Mouse (Mus musculus): Measurements from ENCODE around the gene Dydc2. TPM values are rescaled to one million over a fixed set of nuclear protein-coding genes. Genes with fewer than 3 reads are reported as not detected.
A peak's percentile ranks its signal among the peaks of the same experiment; 100 is the strongest.
"Not testable (repeated sequence)": the region's sequence is repeated elsewhere in the genome, so short reads cannot be mapped to it uniquely, and the experiment has no call there.

Gene Dydc2
- polyA plus RNA-seq, 1 experiment from 2014 or later, result 0.70 TPM

GRCm38 (mm10) chr14:41065168-41065567 lies 3.8 kb downstream of the Dydc2 start:
- WGBS, result 14% methylated on average over 1 of the region's 2 CpGs
- no peak overlapping the region for H3K27ac ChIP-seq (ENCODE audit: low read length)
- peak; percentile 59; the same call in 1 of the 2 replicates for ATAC-seq (ENCODE audit: low read depth)

GRCm38 (mm10) chr14:41053190-41053589 lies 15.8 kb downstream of the Dydc2 start:
- H3K4me3 ChIP-seq (ENCODE audit: low read length); H3K27me3 ChIP-seq (ENCODE audit: control insufficient read depth, insufficient read depth, low read depth, low read length); H3K9me3 ChIP-seq (ENCODE audit: control insufficient read depth, low read length); H3K4me2 ChIP-seq (ENCODE audit: low read depth, low read length); H3K4me1 ChIP-seq (replicated peaks; ENCODE audit: control insufficient read depth, insufficient read depth, low read length); H3K36me3 ChIP-seq (ENCODE audit: control insufficient read depth, insufficient read depth, low read length); H3K9ac ChIP-seq (ENCODE audit: low read length); ATAC-seq (ENCODE audit: low read depth); H3K27ac ChIP-seq (ENCODE audit: low read length): not testable (repeated sequence)
- 73% methylated on average over 3 of the region's 4 CpGs for WGBS

More at GRCm38 (mm10) chr14:41065168-41065567, 3.8 kb downstream of the Dydc2 start:
- Histone ChIP-seq H3K4me3 (ENCODE audit: low read length) (no peak overlapping the region), H3K4me2 (ENCODE audit: low read depth, low read length) (no peak overlapping the region), H3K9ac (ENCODE audit: low read length) (no peak overlapping the region), H3K9me3 (ENCODE audit: control insufficient read depth, low read length) (no peaks in the 10 kb centered on the region), H3K27me3 (ENCODE audit: control insufficient read depth, insufficient read depth, low read depth, low read length) (no peaks in the 10 kb centered on the region), H3K4me1 (replicated peaks; ENCODE audit: control insufficient read depth, insufficient read depth, low read length) (no peaks in the 10 kb centered on the region), H3K36me3 (ENCODE audit: control insufficient read depth, insufficient read depth, low read length) (no peaks in the 10 kb centered on the region)

- Histone ChIP-seq H3K36me3 (ENCODE audit: control insufficient read depth, insufficient read depth, low read length) (no peaks in the 10 kb centered on the region), H3K4me1 (replicated peaks; ENCODE audit: control insufficient read depth, insufficient read depth, low read length) (no peaks in the 10 kb centered on the region), H3K4me2 (ENCODE audit: low read depth, low read length) (no peak overlapping the region), H3K27ac (ENCODE audit: low read length) (no peak overlapping the region), H3K9me3 (ENCODE audit: control insufficient read depth, low read length) (no peaks in the 10 kb centered on the region), H3K9ac (ENCODE audit: low read length) (no peak overlapping the region), H3K4me3 (ENCODE audit: low read length) (no peak overlapping the region), H3K27me3 (ENCODE audit: control insufficient read depth, insufficient read depth, low read depth, low read length) (no peaks in the 10 kb centered on the region)
- WGBS, result 76% methylated on average over 5 of the region's 5 CpGs
- no peak for ATAC-seq (ENCODE audit: low read depth)
Measured at GRCm38 (mm10) chr14:41052481-41052880, 16.5 kb downstream of the Dydc2 start.

- WGBS, result 68% methylated on average over 6 of the region's 6 CpGs
- no peak for ATAC-seq (ENCODE audit: low read depth)
- Histone ChIP-seq H3K27me3 (ENCODE audit: control insufficient read depth, insufficient read depth, low read depth, low read length) (no peaks in the 10 kb centered on the region), H3K9ac (ENCODE audit: low read length) (no peak overlapping the region), H3K4me3 (ENCODE audit: low read length) (no peak overlapping the region), H3K36me3 (ENCODE audit: control insufficient read depth, insufficient read depth, low read length) (no peaks in the 10 kb centered on the region), H3K4me1 (replicated peaks; ENCODE audit: control insufficient read depth, insufficient read depth, low read length) (no peaks in the 10 kb centered on the region), H3K4me2 (ENCODE audit: low read depth, low read length) (no peak overlapping the region), H3K27ac (ENCODE audit: low read length) (no peak overlapping the region), H3K9me3 (ENCODE audit: control insufficient read depth, low read length) (no peaks in the 10 kb centered on the region)
Measured at GRCm38 (mm10) chr14:41050471-41050870, 18.5 kb downstream of the Dydc2 start.

- no peak overlapping the region for H3K9ac ChIP-seq (ENCODE audit: low read length)
- H3K36me3 ChIP-seq (ENCODE audit: control insufficient read depth, insufficient read depth, low read length), result no peaks in the 10 kb centered on the region
- H3K27me3 ChIP-seq (ENCODE audit: control insufficient read depth, insufficient read depth, low read depth, low read length), result no peaks in the 10 kb centered on the region
- no peak overlapping the region for H3K4me2 ChIP-seq (ENCODE audit: low read depth, low read length)
- H3K4me1 ChIP-seq (replicated peaks; ENCODE audit: control insufficient read depth, insufficient read depth, low read length), result no peaks in the 10 kb centered on the region
- no peak overlapping the region for H3K27ac ChIP-seq (ENCODE audit: low read length)
- no peak overlapping the region for H3K4me3 ChIP-seq (ENCODE audit: low read length)
- H3K9me3 ChIP-seq (ENCODE audit: control insufficient read depth, low read length), result no peaks in the 10 kb centered on the region
- no peak for ATAC-seq (ENCODE audit: low read depth)
- 78% methylated on average over 2 of the region's 2 CpGs for WGBS
Measured at GRCm38 (mm10) chr14:41047402-41047801, 21.6 kb downstream of the Dydc2 start.

- no peak overlapping the region for H3K9ac ChIP-seq (ENCODE audit: low read length)
- ATAC-seq (ENCODE audit: low read depth), result peak; percentile 41; the same call in 1 of the 2 replicates
Measured at GRCm38 (mm10) chr14:41035146-41035798, 33.7 kb downstream of the Dydc2 start.

GRCm38 (mm10) chr14:41033135-41034110 lies 35.6 kb downstream of the Dydc2 start:
- Histone ChIP-seq H3K4me3 (ENCODE audit: low read length) (0 out of 2 replicates have a peak overlapping the region, but pooled peaks have one; percentile 7), H3K9me3 (ENCODE audit: control insufficient read depth, low read length) (no peaks in the 10 kb centered on the region), H3K36me3 (ENCODE audit: control insufficient read depth, insufficient read depth, low read length) (no peaks in the 10 kb centered on the region), H3K27me3 (ENCODE audit: control insufficient read depth, insufficient read depth, low read depth, low read length) (no peaks in the 10 kb centered on the region), H3K4me2 (ENCODE audit: low read depth, low read length) (peak overlapping the region; percentile 33; the same call in 1 of the 2 replicates), H3K9ac (ENCODE audit: low read length) (peak overlapping the region; percentile 24; the same call in 1 of the 2 replicates), H3K4me1 (replicated peaks; ENCODE audit: control insufficient read depth, insufficient read depth, low read length) (0 out of 2 replicates have a peak, but pooled peaks cover 2% of the 10 kb centered on the region), H3K27ac (ENCODE audit: low read length) (no peak overlapping the region)
- 45% methylated on average over 13 of the region's 13 CpGs for WGBS
- ATAC-seq (ENCODE audit: low read depth), result peak; percentile 34; the same call in 1 of the 2 replicates

More at GRCm38 (mm10) chr14:41035146-41035798, 33.7 kb downstream of the Dydc2 start:
- Histone ChIP-seq H3K27ac (ENCODE audit: low read length) (no peak overlapping the region), H3K9me3 (ENCODE audit: control insufficient read depth, low read length) (no peaks in the 10 kb centered on the region), H3K36me3 (ENCODE audit: control insufficient read depth, insufficient read depth, low read length) (no peaks in the 10 kb centered on the region), H3K4me3 (ENCODE audit: low read length) (no peak overlapping the region), H3K27me3 (ENCODE audit: control insufficient read depth, insufficient read depth, low read depth, low read length) (no peaks in the 10 kb centered on the region), H3K4me1 (replicated peaks; ENCODE audit: control insufficient read depth, insufficient read depth, low read length) (0 out of 2 replicates have a peak, but pooled peaks cover 2% of the 10 kb centered on the region), H3K4me2 (ENCODE audit: low read depth, low read length) (no peak overlapping the region)
- WGBS, result 33% methylated on average over 6 of the region's 6 CpGs

GRCm38 (mm10) chr14:41030989-41031513 lies 38.0 kb downstream of the Dydc2 start:
- no peak overlapping the region for H3K4me2 ChIP-seq (ENCODE audit: low read depth, low read length)
- no peak overlapping the region for H3K27ac ChIP-seq (ENCODE audit: low read length)
- no peaks in the 10 kb centered on the region for H3K27me3 ChIP-seq (ENCODE audit: control insufficient read depth, insufficient read depth, low read depth, low read length)
- H3K4me1 ChIP-seq (replicated peaks; ENCODE audit: control insufficient read depth, insufficient read depth, low read length), result 0 out of 2 replicates have a peak, but pooled peaks cover 2% of the 10 kb centered on the region
- no peaks in the 10 kb centered on the region for H3K9me3 ChIP-seq (ENCODE audit: control insufficient read depth, low read length)
- H3K9ac ChIP-seq (ENCODE audit: low read length), result no peak overlapping the region
- WGBS, result 84% methylated on average over 6 of the region's 6 CpGs
- no peak overlapping the region for H3K4me3 ChIP-seq (ENCODE audit: low read length)
- H3K36me3 ChIP-seq (ENCODE audit: control insufficient read depth, insufficient read depth, low read length), result no peaks in the 10 kb centered on the region
- no peak for ATAC-seq (ENCODE audit: low read depth)

- no peak overlapping the region for H3K27ac ChIP-seq (ENCODE audit: low read length)
- H3K4me2 ChIP-seq (ENCODE audit: low read depth, low read length), result no peak overlapping the region
- no peaks in the 10 kb centered on the region for H3K36me3 ChIP-seq (ENCODE audit: control insufficient read depth, insufficient read depth, low read length)
- H3K4me1 ChIP-seq (replicated peaks; ENCODE audit: control insufficient read depth, insufficient read depth, low read length), result 0 out of 2 replicates have a peak, but pooled peaks cover 2% of the 10 kb centered on the region
- no peaks in the 10 kb centered on the region for H3K9me3 ChIP-seq (ENCODE audit: control insufficient read depth, low read length)
- H3K9ac ChIP-seq (ENCODE audit: low read length), result no peak overlapping the region
- no peaks in the 10 kb centered on the region for H3K27me3 ChIP-seq (ENCODE audit: control insufficient read depth, insufficient read depth, low read depth, low read length)
- WGBS, result 63% methylated on average over 4 of the region's 4 CpGs
- H3K4me3 ChIP-seq (ENCODE audit: low read length), result no peak overlapping the region
- ATAC-seq (ENCODE audit: low read depth), result no peak
Measured at GRCm38 (mm10) chr14:41029303-41029702, 39.7 kb downstream of the Dydc2 start.
